Mouse (Mus musculus) frontal cortex, postnatal 36 days (tissue): ENCODE results near the gene Taok3.
A peak's percentile ranks its signal among the peaks of the same experiment; 100 is the strongest.

Experiments used
- DNase-seq, 2 experiments: peaks; one replicate each; pipeline ENCODE4 v3.0.0; 2022; ENCODE audit warnings: low spot score in 2 of 2

The Taok3 gene

DNA sequence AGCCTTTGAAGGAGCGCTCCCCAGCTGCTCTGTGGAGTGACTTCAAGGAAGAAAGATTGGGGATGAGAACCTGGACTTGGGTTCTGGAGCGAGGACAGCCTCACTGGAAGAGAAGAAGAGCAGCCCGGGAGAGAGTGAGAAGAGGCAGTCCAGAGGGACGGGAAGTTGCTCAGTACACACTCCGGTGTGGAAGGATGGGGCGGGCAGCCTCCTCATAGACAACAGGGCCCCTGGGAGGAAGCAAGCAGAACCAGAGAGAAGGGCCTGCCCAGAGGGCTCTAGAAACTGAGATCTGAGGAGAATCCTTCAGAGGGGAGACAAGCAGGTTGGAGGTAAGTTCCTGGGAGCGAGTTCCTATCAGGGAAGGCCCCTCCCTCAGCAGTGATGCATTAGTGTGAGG is 20.4 kb downstream of the Taok3 start:
- no peak for DNase-seq

DNA sequence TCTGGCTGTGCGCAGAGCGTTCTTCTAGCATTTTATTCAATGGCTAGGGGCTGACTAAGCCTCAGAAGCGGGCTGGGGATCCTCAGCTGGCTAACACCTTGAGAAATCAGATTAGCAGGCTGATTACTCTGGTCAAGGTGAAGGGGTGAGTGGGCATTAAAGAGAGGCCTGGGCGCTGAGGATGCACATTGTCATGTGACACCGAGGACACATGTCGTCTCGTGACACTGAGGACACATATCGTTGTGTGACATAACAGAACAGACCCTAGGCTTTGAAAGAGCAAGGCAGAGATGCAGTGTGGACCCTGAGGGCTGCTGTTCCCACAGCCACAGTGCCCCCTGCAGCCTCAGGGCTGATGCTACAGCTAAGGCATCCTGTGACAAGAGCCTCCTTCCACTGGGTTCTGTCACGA is 23.8 kb downstream of the Taok3 start:
- no peak for DNase-seq

DNA sequence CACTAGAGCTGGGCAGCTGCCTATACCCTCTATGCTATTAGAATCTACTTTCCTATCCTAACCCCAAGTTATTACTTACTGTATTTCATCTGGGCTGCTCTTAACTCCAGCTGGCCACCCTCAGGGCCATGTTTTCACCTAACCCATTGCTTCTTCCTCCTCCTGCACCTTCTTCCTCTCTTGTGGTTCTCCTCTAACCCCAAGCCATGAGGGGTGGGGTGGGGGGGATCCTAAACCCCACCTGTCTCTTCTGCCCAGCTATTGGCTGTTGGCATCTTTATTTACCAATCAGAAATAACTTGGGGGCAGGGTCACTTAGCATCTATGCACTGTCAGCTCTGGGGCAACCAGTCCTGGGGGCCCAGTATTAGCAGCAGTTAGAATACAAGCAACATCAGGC is 26.2 kb downstream of the Taok3 start:
- DNase-seq: no peak

DNA sequence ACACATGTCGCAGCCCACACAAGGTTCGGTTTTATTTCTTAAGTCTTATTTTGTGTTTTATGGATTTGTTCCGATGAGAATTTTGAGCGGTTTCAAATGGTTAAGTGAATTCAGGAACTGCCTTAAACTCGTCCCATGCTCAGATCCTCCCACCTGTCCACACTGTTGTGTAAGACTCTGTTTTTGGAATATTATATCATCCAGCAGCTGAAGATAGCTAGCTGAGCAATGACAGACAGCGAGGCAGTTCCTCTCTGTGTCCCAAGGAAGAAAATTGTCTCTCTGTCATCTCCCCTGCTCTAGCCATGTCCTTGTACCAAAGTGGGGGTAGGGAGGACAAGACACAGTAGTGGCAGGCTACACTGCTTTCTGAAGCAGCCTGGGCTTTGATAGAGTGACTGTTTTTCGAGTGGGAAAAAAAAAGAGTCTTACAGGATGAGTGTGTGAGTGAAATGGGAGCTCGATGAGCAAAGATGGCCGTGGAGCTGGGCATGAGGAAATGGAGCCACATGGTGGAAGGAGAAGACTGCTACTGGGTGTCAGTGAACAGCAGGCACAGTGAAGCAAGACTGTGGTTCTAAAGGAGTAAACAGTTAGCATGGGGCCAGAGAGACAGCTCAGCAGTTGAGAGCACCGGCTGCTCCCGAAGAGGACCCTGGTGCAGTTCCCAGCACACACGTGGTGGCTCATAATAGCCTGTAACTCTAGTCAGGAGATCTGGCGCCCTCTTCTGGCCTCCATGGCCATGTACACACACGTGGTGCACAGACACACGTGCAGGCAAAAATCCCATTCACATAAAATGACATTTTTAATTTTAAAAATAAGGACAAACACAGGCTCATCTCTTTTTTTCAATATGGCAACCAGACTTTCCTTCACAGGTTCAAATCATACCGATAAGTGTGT is 27.5 kb downstream of the Taok3 start:
- DNase-seq: peak; percentile 44 to 77

DNA sequence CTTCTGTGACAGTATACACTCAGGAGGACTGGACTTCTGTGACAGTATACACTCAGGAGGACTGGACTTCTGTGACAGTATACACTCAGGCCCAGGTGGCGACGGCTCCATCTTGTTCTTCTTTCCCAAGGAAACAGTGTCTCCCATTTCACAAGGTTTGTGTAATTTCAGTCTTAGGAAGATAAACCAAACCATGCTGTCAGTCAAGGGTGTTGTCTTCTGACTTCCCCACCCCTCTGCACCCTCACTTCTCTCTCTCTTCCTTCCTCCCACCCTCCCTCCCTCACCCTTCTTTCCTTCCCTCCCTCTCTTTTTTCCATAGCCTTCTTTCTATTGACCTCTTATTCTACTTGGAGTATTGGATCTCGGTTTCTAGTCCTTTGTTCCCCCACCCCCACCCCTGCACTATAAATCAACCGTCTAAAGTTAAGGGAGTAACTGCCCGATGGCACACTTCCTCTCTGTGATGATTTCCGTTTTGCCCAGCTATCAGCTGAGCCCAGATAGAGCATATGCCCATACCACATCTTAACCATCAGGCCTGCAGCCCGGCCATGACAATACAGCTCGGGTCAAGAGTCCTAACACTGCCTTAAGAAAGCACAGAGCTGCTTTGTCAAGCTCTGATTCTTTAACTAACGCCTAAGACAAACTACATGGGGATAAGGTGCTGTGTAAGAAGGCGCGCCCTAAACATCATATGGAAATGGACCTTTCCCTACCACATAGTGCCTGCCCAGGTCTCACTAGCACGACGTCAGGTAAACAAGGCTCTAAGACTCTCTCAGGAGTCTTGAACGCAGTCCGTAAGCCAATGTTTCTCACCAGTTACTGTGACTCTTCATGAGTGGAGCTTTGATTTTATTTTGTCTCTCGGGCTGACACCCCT is 29.4 kb downstream of the Taok3 start:
- no peak for DNase-seq

DNA sequence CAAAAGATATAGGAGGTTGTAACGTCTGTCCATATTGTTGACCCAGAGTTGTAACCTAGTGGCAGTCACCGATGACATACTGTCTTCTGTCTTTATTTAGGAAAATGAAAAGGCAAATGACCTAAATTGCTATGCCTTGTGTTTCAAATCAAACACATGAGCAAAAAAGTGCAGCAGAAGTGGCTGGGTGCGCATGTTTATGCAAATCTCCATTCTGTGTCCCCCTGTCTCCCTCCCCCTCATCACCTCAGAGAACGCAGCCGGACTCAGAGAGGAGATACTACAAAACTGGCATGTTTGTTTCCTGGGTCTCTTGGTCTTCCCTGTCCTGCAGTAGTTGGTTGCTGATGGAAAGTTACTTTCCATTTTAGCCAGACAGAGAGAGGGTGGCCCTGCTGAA is 30.1 kb downstream of the Taok3 start:
- DNase-seq: no peak

DNA sequence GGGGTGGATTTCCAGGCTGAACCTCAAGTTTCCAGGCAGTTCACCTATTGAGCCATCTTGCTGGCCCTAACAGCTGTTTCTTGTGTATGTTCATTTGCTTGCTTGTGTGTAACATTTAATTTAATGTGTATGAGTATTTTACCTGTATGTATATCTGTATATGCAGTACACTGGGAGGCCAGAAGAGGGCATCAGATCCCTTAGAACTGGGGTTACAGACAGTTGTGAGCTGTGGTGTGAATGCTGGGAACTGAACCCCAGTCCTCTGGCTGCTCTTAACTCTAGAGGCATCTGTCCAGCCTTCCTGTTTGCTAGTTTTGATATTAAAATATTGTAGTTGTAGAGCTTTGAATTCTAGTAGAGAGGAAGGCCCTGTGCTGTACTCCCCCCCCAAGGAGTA is 33.0 kb downstream of the Taok3 start:
- DNase-seq: no peak

DNA sequence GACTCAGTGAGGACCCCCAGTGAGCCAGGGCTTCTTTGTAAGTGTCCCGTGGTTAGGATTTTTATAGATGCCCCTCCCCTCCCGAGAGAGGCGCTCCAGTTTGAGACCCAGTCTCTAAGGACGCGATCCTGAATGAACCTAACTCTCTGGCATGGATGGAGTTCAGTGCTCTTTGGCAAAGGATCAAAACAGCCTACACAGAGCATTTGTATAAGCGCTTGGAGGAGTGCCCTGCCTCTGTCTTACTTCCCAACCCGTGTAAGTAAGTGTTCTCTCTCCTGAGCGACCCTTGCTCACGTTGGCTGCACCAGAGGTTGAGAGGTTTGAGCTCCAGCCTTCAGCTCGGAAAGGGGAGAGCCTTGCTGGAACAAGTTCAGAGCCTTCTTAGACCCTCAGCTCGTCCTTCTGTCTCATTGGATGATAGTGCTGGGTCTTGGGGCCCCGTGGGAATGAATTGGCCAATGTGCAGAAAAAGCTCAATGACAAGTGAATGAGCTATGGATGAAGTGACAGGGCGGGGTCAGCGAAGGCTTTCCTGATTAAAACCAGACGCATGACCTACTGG is 33.7 kb downstream of the Taok3 start:
- DNase-seq: peak in 1 of 2 experiments; percentile 28

DNA sequence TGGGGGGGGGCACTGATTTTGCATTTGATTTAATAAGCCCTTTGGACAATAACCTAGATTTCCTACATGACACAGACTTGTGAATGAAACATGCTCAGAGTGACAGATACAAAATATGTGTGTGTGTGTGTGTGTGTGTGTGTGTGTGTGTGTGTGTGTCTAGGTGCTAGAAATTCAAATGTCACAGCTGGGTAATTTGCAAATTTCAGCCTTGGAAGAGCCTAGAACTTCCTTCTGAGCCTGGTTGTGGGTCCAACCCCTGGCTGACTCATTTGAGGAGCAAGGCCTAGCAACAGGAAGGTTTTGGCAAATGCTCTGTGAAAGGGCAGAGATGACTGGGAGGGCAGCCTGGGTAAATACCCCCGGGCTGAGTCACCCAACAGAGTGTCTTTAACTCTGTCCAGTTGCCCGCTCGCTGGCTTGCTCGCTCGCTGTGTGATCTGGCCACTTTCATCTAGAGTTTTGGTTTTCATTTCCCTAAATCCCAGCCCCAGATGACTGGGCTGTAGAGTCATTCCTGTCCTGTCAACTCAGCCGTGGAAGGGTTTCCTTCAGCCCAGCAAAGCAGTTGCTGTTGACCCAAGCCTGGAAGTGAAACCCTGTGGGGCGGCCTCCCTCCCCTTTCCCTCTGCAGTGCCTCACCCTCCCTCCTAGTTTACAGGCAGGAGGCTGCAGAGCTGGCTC is 38.5 kb downstream of the Taok3 start:
- DNase-seq: no peak

DNA sequence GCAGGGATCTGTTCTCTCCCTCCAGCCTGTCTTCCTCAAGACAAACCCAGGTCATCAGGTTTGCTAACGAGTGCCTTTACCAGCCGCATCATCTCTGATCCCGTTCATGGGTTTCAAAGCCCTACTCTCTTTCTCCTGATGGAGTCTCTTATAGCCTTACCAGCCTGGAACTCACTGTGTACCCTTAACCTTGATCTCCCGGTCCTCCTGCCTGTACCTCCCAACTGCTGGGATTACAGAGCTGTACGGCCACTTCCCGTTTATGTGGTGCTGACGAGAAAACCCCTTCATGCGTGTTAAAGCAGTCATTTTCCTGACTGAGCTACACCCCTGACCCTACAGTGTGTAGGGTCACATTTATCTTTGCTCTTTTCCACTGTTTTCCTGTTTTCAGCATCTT is 39.4 kb downstream of the Taok3 start:
- no peak for DNase-seq

DNA sequence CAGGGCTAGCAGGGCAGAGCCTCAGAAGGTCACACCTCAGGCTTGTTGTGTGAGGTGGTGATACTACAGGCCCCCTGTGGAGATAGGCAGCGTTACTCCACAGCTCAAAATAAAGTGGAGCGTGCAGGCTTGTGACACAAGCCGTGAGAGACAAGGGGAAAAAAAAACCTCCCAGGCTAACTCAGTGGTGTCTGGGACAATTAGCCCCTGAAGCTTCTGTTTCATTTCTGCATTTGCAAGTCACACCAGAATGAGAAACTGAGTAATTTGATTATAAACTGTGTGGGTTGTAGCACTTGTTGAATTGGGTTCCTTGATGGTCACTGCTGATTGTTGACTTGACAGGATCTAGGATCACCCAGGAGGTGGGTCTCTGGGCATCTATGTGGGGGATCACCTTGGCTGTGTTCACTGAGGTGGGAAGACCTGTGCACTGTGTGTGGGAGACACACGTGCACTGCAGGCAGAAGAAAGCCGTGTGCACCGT is 39.9 kb downstream of the Taok3 start:
- DNase-seq: no peak

DNA sequence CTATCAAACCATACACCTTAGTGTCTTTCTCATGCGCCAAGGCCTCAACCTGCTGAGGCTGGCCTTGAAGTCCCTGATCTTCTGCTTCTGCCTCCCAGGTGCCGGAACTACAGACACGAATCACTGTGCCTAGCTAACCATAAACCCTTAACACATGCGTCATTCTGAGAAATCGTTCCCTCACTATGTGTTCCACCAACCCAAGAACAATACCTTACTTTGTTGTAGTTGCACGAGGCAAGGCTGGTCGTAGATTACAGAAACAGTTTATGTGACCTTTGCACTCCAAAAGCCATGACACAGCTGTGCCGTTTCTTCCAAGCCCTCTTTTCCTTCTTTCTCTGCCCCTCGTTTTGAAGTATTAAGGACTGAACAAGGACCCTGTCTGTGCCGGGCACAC is 40.6 kb downstream of the Taok3 start:
- DNase-seq: no peak

DNA sequence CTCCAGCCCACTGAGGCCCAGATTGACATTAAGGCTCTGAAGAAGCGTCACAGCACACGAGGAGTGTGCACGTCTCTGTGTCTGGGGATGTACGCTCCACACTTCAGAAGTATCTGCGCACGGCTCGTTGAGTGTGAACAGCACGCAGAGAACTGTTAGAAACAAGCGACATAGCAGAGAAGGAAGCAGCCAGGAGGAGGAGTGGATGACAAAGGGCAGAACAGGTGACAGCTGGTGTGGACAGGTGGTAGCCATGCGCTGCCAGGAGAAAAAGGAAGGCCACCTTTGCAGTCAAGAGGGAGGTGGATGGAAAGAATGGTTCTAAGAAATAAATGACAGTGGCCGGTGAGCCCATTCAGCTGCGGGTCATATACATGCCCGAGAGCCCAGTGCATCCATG is 43.9 kb downstream of the Taok3 start:
- no peak for DNase-seq

DNA sequence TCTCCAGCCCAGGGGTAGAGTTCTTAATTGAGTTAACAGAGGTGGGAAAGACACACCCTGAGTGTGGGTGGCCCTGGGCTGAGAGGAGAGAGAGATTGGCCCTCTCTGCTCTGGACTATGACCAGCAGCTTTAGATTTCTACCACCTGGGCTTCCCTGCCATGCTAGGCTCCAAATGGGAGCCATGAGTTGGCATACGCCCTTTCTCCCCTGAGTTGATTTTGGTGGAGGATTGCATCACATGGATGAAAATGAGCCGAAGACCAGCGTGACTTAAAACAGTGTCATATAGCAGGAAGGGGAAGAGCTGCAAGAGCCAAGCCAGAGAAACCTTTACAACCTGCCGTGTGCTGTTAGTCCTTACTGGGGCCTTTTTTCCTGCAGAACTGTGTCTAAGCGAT is 44.6 kb downstream of the Taok3 start:
- no peak for DNase-seq

DNA sequence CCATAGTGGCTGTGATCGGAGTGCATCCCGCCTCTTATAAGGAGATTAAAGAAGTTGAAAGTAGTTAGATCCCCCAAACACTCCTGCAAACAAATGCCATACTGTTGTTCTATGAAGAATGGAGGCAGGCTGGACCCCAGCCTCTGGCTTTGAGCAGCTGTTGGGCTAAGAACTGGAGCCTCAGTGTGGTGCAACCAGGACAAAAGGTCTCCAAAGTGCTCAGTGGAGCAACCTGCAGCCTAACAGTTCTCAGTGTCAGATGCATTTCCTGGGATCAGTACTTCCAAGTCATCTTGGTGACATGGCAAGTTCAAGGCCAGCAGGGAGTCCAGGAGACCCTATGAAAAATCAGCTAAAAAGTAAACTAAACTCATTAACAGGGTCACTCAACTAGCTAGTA is 45.0 kb downstream of the Taok3 start:
- DNase-seq: no peak

DNA sequence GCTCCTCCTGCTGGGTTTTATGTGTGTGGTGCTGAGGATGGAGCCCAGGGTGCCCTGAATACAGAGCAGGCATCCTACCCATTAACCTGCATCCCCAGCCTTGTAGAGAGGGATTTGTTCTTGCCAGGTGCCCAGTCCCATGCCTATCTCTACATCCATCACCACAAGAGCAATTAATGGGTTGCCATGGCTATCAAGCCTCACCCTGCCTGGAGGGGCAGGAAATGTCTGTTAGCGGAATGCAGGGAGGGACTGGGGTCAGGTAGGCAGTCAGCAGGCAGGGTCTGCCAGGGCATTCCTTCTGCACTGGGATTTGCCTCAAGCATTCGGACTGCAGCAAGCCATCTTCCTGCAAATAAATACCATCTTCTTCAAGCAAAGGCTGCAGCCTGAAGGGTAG is 46.0 kb downstream of the Taok3 start:
- DNase-seq: no peak

DNA sequence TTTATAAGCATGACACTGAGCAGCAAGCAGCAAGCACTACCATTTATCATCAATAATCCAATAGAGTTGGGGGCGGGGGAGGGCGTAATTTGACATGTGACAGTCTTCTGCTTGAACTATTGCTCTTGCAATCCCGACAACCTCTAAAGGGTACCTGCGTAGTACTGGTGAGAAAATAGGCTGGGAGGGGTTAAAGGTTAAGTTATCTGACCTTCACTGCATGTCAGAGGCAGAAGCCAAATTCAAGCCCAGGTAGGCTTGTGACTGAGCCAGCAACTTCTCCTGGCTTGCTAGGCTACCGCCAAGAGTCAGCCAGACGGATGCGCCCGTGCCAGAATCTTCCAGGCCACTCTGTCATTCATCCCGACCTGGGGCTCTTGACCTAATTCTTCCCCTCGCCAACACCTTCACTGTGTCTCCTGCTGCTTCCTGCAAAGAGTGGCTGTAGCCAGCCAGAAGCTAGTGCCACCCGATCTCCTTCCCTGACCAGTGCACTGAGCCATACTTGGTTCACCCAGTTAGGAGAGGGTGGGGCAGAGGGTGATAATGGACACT is 47.0 kb downstream of the Taok3 start:
- no peak for DNase-seq

DNA sequence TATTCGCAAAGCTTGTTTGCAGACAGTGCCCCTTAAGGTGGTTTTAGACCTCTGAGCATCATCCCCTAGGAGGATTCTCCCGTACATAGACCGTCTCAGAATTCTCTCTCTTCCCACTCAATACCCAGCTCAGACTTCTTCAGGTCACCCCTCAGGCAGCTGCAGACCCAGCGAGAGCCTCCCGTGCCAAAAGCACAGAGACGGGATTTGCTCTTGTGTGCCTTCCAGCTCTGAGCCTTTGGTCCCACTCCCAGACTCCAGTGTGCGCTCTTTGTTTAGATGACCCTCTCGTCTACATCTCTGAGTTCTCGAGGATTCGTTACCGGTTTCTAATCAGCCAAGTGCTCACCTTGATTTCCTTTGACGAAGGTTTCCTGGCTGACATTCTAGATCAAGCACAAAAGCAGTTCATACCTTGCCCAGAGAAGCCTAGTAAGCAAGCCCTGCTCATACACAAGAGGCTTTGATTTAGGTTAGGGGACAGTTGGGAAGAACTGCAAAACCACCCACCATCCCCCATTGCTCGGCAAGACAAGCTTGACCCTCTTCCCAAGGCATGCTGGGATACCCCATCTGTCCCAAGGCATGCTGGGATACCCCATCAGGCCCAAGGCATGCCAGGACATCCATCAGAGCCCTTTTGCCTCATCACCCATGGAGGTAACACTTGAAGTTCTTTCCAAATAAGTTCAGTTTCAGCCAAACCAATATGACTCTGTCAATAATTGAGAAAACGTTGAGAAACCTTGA is 48.6 kb downstream of the Taok3 start:
- no peak for DNase-seq

DNA sequence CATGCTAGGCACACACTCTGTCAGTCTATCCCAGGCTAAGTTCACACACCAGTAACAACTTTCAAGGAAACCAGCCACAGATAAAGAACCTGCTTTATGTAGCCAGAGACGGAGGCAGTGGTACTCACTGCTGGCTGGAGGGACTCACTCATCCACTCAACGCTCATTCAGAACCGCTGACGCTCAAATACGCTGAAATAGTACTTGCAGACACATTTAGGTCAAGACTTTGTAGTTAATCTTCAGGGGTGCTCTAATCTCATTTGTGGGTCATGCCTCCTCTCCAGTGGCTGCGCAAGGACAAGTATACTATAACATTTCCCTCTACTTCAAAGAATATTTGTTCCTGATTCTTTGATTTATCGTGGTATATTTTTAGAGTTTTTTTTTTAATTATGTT is 54.1 kb downstream of the Taok3 start:
- no peak for DNase-seq

DNA sequence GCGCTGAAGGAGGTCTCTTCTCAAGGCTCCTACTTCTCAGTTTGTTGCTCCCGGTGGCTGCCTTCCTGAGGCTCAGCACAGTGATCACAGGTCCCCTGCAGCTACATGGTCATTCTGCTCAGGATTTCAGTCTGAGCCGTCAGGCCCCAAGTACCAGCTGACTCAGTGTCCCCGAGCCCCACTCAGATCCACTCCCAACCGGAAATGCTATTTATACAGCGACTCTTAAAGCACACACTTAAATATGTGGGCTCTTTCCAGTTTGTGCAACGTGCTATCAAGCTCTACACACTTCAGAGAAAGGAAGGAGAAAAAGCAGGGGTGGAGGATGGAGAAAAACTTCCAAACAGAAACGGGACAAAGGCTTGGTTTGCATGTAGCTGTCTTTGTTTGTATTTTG is 56.0 kb downstream of the Taok3 start:
- no peak for DNase-seq

DNA sequence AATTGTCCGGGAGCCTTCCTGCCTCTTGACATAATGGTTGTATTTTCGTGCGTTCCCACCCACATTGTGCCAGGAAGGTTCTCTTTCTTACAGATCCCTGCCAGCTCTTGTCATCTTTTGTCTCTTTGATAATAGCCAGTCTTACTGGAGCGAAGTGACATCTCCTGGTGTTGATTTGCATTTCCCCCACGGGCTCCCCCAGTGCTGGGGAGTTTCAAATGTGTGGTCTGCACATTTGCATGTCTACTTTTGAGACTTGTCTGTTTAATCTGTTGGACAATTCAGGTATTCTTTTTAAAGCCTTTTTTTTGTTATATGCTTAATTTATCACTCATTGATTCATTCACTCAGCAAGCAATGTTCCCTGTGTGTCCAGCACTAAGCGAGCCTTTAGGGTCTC is 58.1 kb downstream of the Taok3 start:
- DNase-seq: no peak
